Mouse (Mus musculus): ENCODE data around the gene Rfc2.

DNA sequence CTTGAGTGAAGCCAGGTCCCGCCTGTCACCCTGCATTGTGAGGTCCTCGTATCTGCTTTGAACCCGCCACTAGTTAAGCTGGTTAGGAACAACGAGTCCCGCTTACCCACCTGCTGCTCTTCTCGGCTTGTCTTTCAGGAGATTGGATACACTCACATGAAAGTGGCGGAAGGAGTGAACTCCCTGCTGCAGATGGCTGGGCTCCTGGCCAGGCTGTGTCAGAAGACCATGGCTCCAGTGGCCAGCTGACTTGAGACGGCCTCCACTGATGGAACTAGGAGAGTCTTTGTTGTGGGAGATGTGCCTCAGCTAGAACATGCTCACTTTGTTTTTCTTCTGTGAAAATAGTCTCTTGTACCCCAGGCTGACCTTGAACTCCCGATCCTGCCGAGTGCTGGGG is 16.5 kb downstream of the Rfc2 start:
- no peak for TF ChIP-seq EP300 (IDR thresholded peaks at IDR 0.05; ENCODE audit: low read depth)
- TF ChIP-seq CTCF (IDR thresholded peaks at IDR 0.05; ENCODE audit: low read depth): no peak

Data from liver, embryonic 14.5 days (tissue).